Mouse (Mus musculus): Measurements from ENCODE around the gene Tdgf1.

Tdgf1 gene

DNA sequence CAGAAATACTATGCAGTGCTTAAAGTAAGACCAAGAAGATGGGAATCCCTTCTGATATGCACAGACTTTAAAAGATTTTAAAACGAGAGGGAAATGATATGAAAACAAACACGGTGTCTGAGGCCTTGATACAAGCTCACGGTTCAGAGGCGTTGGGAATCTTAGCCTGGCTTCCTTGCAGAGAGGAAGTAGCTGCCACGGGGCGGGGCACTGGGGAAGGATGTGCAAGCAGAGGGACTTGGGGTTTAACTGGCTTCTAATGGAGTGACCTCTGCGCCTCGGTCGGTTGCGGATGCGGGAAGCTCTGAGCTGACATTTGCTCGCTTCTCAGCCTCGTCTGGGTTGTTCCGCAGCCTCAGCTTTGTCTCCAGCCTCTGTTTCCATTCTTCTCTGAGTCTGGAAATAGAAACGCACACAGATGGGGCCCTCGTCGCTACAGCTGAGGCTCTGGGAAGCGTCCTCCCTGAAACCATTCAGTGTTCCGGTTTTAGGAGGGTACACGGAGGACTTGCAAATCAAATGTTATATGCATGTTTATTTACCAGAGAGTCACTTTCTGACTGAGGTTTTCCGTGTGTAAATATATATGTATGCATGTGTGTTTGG is 31.2 kb downstream of the Tdgf1 start:
- WGBS, result 45% methylated on average over 21 of the region's 21 CpGs

- 64% methylated on average over 6 of the region's 6 CpGs for WGBS
Observed at GRCm38 (mm10) chr9:110909371-110909967, 36.5 kb downstream of the Tdgf1 start.

DNA sequence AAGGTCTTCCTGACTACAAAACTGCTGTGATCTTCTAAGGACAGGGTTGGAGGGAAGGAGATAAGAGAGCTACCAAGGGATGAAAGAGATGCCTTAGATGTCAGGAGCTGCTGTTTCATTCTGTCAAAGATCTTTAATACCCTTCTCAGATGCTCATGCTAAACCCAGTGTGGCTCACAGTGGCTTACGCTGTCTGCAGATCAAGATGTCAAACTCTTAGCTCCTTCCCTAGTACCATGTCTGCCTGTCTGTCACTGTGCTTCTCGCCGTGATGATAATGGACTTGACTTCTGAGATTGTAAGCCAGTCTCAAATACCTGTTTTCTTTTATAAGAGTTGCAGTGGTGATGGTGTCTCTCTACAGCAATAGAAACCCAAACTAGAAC is 37.3 kb downstream of the Tdgf1 start:
- WGBS, result 98% methylated on average over 3 of the region's 3 CpGs

- whole genome bisulfite sequencing, result 90% methylated on average over 4 of the region's 4 CpGs
Observed at GRCm38 (mm10) chr9:110907838-110908630, 37.9 kb downstream of the Tdgf1 start.

DNA sequence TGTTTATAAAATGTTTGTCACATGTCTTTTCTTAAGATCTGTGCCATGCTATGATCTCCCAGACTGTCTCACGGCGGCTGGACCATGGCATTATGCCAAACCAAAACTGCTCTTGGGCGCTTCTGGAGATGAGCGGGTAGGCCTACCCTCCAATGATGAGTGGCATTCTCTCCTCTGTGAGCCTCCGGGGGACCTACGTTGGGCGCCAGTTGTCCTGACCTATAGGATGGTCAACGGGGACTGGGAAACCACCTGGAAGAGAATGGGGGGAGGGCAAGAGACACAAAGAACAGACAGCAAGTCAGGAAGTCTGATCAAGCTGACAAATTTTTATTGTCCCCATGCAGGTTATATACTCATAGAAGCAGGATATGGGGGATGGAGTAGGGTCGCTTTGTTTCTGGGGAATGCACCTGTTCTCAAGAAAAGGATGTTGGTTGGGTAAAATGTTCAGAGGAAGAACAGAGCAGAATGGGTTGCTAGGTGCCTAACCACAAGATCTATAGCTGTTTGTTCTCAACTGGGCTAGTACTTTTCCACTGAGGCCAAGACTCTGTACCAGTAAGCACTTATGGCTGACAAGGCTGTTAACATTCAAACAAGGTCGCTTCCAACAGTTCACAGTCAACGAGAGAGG is 38.6 kb downstream of the Tdgf1 start:
- 96% methylated on average over 11 of the region's 11 CpGs for WGBS

DNA sequence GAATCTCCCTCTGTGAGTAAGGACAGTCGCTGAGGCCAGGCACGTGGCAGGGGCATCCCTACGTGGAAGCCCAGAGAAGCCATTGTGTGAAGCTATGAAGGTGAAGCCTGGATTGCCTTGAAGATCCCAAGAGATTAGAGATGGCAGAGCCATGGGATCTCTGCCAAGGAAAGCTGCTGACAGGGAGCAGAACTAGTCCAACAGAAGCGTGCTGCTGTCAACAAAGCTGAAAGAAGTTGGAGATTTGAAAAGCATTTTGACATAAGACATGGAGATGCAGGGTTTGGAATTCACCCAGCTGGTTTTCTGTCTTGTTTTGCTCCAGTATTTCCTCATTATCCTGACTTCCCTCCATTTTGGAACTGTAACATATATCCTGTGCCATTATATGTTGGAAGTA is 43.7 kb downstream of the Tdgf1 start:
- 76% methylated on average over 4 of the region's 4 CpGs for WGBS

GRCm38 (mm10) chr9:110901204-110901603 is 44.8 kb downstream of the Tdgf1 start:
- WGBS, result 82% methylated on average over 6 of the region's 6 CpGs

DNA sequence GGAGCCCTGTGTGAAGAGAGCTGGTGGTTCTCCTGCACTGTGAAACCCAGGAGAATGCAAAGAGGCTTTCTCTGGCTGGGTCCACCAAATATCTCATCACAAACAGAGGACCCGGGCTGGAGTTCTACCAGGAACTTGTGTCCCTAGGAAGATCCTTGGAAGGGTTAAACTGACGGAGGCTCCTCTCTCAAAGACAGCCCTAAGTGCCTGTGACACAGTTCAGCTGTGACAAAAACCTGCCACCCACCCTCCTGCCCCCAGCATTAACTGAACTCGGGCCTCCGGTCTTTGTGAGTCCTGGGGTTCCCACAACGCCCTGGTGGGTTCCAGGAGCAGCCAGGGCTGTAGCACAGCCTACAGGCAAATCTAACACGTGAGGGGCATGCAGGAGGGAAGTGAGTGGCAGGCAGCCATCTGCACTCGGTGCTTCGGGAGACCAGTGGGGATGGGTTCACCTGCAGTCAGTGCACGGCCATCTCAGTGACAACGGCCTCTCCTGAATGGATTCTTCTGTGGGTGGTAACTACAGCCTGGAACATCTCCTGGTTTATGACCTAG is 46.4 kb downstream of the Tdgf1 start:
- WGBS, result 74% methylated on average over 10 of the region's 10 CpGs

- 38% methylated on average over 6 of the region's 6 CpGs for WGBS
Observed at GRCm38 (mm10) chr9:110896595-110896994, 49.4 kb downstream of the Tdgf1 start.

- WGBS, result 40% methylated on average over 7 of the region's 7 CpGs
Observed at GRCm38 (mm10) chr9:110895994-110896393, 50.0 kb downstream of the Tdgf1 start.

DNA sequence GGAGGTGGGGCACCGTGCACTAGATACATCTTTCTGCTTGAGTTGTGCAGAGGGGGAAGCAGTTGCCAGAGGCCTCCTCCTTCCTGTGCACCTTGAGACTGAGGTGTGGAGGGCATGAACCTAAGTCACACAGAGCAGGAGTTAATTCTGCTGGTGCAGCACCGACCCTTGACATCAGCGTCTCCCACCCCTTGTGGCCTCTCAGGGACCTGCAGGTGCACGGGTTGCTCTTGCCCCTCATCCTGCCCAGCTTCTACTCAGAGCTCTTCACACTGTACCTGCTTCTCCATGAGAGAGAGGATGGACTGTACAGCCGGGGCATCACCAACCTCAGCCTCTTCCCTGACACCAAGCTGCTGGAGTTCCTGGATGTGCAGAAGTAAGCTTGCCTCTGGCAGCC is 50.5 kb downstream of the Tdgf1 start:
- 76% methylated on average over 5 of the region's 5 CpGs for WGBS

DNA sequence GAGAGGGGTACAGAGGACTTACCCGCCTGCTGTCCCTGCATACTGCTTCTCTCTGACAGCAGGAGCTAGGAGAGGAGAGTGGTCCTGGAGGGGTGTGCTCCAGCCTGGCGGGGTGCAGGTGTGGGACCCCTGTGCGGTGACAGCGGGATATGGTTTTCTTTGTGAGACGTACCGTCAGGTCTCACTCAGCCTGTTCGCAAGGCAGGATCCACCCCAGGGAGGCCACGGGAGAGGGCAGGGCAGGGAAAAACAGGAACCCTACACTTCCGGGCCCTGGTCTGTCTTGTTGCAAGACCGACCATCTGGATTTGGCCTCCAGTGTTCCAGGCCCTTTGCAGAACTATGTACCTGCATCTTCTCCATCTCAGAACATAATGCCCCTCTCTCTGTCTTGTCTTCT is 52.5 kb downstream of the Tdgf1 start:
- 82% methylated on average over 10 of the region's 10 CpGs for WGBS

- 89% methylated on average over 3 of the region's 3 CpGs for WGBS
Observed at GRCm38 (mm10) chr9:110892552-110892951, 53.4 kb downstream of the Tdgf1 start.

- WGBS, result 83% methylated on average over 12 of the region's 12 CpGs
Observed at GRCm38 (mm10) chr9:110891077-110891828, 54.7 kb downstream of the Tdgf1 start.

GRCm38 (mm10) chr9:110890026-110890783 is 55.8 kb downstream of the Tdgf1 start:
- 25% methylated on average over 21 of the region's 21 CpGs for WGBS
